In genomic region chr10:78589901-78590300, GRCm38 (mm10) we compare ENCODE assay signal across 12 mouse cellular contexts. TPM values are rescaled to one million over a fixed set of nuclear protein-coding genes. Genes with fewer than 3 reads are reported as not detected.
DNase-seq lines count a peak whose midpoint lies in the region; ATAC-seq and TF ChIP-seq lines count a peak whose summit lies in the region.
"Had no signal": no experiment of that assay in that cellular context is flagged by ENCODE, and none has a peak within 500 bp of the region (broad histone marks: within the 10 kb centered on the region; RNA-seq: fewer than 3 reads in every experiment).

No protein-coding gene starts in this region.

- H3K4me1 ChIP-seq in heart, embryonic 15.5 days (replicated peaks) = peaks cover 16% of the 10 kb centered on the region
- 0 out of 2 replicates have a peak, but pooled peaks cover 5% of the 10 kb centered on the region for H3K4me1 ChIP-seq in intestine, postnatal 0 days (replicated peaks; ENCODE audit: control insufficient read depth, insufficient read depth, low read length)

- H3K9me3 ChIP-seq in heart, embryonic 15.5 days (replicated peaks) = no peaks in the 10 kb centered on the region
- no peaks in the 10 kb centered on the region for H3K9me3 ChIP-seq in intestine, postnatal 0 days (ENCODE audit: control insufficient read depth)

- peak overlapping the region; percentile 84 for H3K4me2 ChIP-seq in heart, embryonic 15.5 days
- peak overlapping the region; percentile 71; the same call in 1 of the 2 replicates for H3K4me2 ChIP-seq in intestine, postnatal 0 days (replicated peaks; ENCODE audit: low read depth)

- H3K27ac ChIP-seq in heart, embryonic 15.5 days = no peak overlapping the region; the same call in 1 of the 2 replicates
- H3K27ac ChIP-seq in intestine, postnatal 0 days (ENCODE audit: low read depth, low read length) = no peak overlapping the region

- 92% methylated on average over 8 of the region's 8 CpGs for WGBS in heart, embryonic 15.5 days
- WGBS in intestine, postnatal 0 days = 98% methylated on average over 8 of the region's 8 CpGs

- H3K9ac ChIP-seq in heart, embryonic 15.5 days = peak overlapping the region; percentile 90
- no peak overlapping the region for H3K9ac ChIP-seq in intestine, postnatal 0 days (ENCODE audit: low read depth, low read length)

- peaks cover 45% of the 10 kb centered on the region for H3K36me3 ChIP-seq in heart, embryonic 15.5 days
- peaks cover 40% of the 10 kb centered on the region for H3K36me3 ChIP-seq in intestine, postnatal 0 days (ENCODE audit: control insufficient read depth, insufficient read depth)

- ATAC-seq in heart, embryonic 15.5 days (replicated peaks; ENCODE audit: insufficient number of reproducible peaks, insufficient read depth, low FRiP score, low read depth) = no peak
- ATAC-seq in intestine, postnatal 0 days = no peak

- no peak for TF ChIP-seq CTCF in intestine, postnatal 0 days (IDR thresholded peaks at IDR 0.05; ENCODE audit: low read depth)

- H3K27me3 ChIP-seq in heart, embryonic 15.5 days = no peaks in the 10 kb centered on the region
- no peaks in the 10 kb centered on the region for H3K27me3 ChIP-seq in intestine, postnatal 0 days (replicated peaks; ENCODE audit: control insufficient read depth, insufficient read depth, low read length)

- H3K4me3 ChIP-seq in heart, embryonic 15.5 days = peak overlapping the region; percentile 93
- no peak overlapping the region for H3K4me3 ChIP-seq in intestine, postnatal 0 days (ENCODE audit: low read depth, low read length)

- DNase-seq in heart, adult 9 months (ENCODE audit: low spot score in 2 of 2) = no peak
- DNase-seq in thymus, postnatal 14 days = peak; percentile 43
- no peak for DNase-seq in thymus, postnatal 0 days (ENCODE audit: low spot score)
- no peak for DNase-seq in spleen, postnatal 4 days (ENCODE audit: low spot score in 2 of 2)
- no peak for DNase-seq in urinary bladder, postnatal 10 days (ENCODE audit: low spot score)
- DNase-seq: kidney, adult 8-10 months; lung, adult 18-20 months had no signal

RNA-seq across cellular contexts. Expression of gene Syde1, which starts 1.9 kb away (rescaled TPM):
- 13.0 and 14.8 TPM in 2 replicates for polyA plus RNA-seq in heart, embryonic 15.5 days (2015; fragmentation: Nextera tagmentation; extraction: Ambion mirVana)
- polyA plus RNA-seq in thymus, postnatal 0 days (2015; fragmentation: Nextera tagmentation; extraction: Ambion mirVana) = 3.5 TPM in 2 replicates
- polyA plus RNA-seq in intestine, postnatal 0 days (2015; fragmentation: Nextera tagmentation; extraction: Ambion mirVana) = 6.2 and 6.5 TPM in 2 replicates

RNA-seq across cellular contexts. Expression of gene Ilvbl, which starts 15.8 kb away (rescaled TPM):
- polyA plus RNA-seq in heart, embryonic 15.5 days (2015; fragmentation: Nextera tagmentation; extraction: Ambion mirVana) = 65.4 and 71.5 TPM in 2 replicates
- polyA plus RNA-seq in thymus, postnatal 0 days (2015; fragmentation: Nextera tagmentation; extraction: Ambion mirVana) = 300 and 352 TPM in 2 replicates
- polyA plus RNA-seq in intestine, postnatal 0 days (2015; fragmentation: Nextera tagmentation; extraction: Ambion mirVana) = 92.8 and 96.8 TPM in 2 replicates

RNA-seq across cellular contexts. Expression of gene Olfr1357, which starts 28.0 kb away (rescaled TPM):
- polyA plus RNA-seq in heart, embryonic 15.5 days (2015; fragmentation: Nextera tagmentation; extraction: Ambion mirVana) = not detected in 2 replicates
- polyA plus RNA-seq in thymus, postnatal 0 days (2015; fragmentation: Nextera tagmentation; extraction: Ambion mirVana) = 0.05 and 0.18 TPM in 2 replicates
- not detected in 2 replicates for polyA plus RNA-seq in intestine, postnatal 0 days (2015; fragmentation: Nextera tagmentation; extraction: Ambion mirVana)
- polyA plus RNA-seq: brain, embryonic 14.5 days; forebrain, embryonic 11.5 days; gonadal fat pad, adult 2 months had no signal
